Mouse (Mus musculus) intestine, postnatal 0 days (tissue): ENCODE measurements around the gene Asprv1. TPM values are rescaled to one million over a fixed set of nuclear protein-coding genes. Genes with fewer than 3 reads are reported as not detected.
A peak's percentile ranks its signal among the peaks of the same experiment; 100 is the strongest.

Source experiments
- ATAC-seq: fragments of 200-750 bp; cut with Nextera tagmentation; 2 replicates; pipeline ENCODE4 v1.8.0; 2017; ENCODE audit warnings: mild to moderate bottlenecking, moderate TSS enrichment, moderate library complexity
- H3K27ac ChIP-seq: fragments of 300-500 bp; sonication (generic); 2 replicates; pipeline ENCODE4 v1.5.1; 2014; ENCODE audit warnings: mild to moderate bottlenecking, low read depth, low read length, moderate library complexity
- H3K27me3 ChIP-seq: fragments of 300-500 bp; sonication (generic); replicated peaks from 2 replicates; pipeline ENCODE4 v1.6.1; 2014; ENCODE audit warnings: low read length, mixed read lengths; ENCODE audit not compliant: control insufficient read depth, insufficient read depth
- H3K36me3 ChIP-seq: fragments of 300-500 bp; sonication (generic); 2 replicates; pipeline ENCODE4 v1.6.1; 2014; ENCODE audit warnings: mild to moderate bottlenecking, moderate library complexity; ENCODE audit not compliant: control insufficient read depth, insufficient read depth
- H3K4me1 ChIP-seq: fragments of 300-500 bp; sonication (generic); replicated peaks from 2 replicates; pipeline ENCODE4 v1.6.1; 2014; ENCODE audit warnings: antibody characterized with exemption, low read length, mixed read lengths; ENCODE audit not compliant: control insufficient read depth, insufficient read depth
- H3K4me2 ChIP-seq: fragments of 300-500 bp; sonication (generic); replicated peaks from 2 replicates; pipeline ENCODE4 v1.6.1; 2014; ENCODE audit warnings: low read depth, mild to moderate bottlenecking, moderate library complexity
- H3K4me3 ChIP-seq: fragments of 300-500 bp; sonication (generic); 2 replicates; pipeline ENCODE4 v1.5.1; 2014; ENCODE audit warnings: low read depth, low read length
- H3K9ac ChIP-seq: fragments of 300-500 bp; sonication (generic); 2 replicates; pipeline ENCODE4 v1.6.1; 2014; ENCODE audit warnings: mild to moderate bottlenecking, low read depth, low read length
- H3K9me3 ChIP-seq: fragments of 300-500 bp; sonication (generic); 2 replicates; pipeline ENCODE4 v1.6.1; 2016; ENCODE audit warnings: mixed run types; ENCODE audit not compliant: control insufficient read depth
- CTCF ChIP-seq: sonication (generic); IDR thresholded peaks from 2 replicates; pipeline ENCODE4 v1.5.1; 2016; ENCODE audit warnings: low read depth, mild to moderate bottlenecking, control low read depth, antibody characterized with exemption, moderate library complexity
- WGBS: fragments of 180-500 bp; shearing (Covaris S2); extraction: QIAGEN DNeasy Blood & Tissue Kit; methylation state at CpG from one replicate; pipeline ENCODE4 v1.1.7; 2014; 5-methylcytosine and 5-hydroxymethylcytosine counted together
- polyA plus RNA-seq: library from polyadenylated mRNA; unstranded; fragments of >200 nt; fragmentation: Nextera tagmentation; extraction: Ambion mirVana; gene quantifications from 2 replicates; pipeline ENCODE4 v1.2.1, GENCODE M21; 2015

The Asprv1 gene
- polyA plus RNA-seq, 1 experiment from 2014 or later: 1.3 TPM

GRCm38 (mm10) chr6:86584296-86585015, 43.5 kb upstream of the Asprv1 start:
- H3K4me1 ChIP-seq: peaks cover 17% of the 10 kb centered on the region; the same call in 1 of the 2 replicates
- TF ChIP-seq CTCF: no peak
- H3K27me3 ChIP-seq: no peaks in the 10 kb centered on the region
- H3K4me3 ChIP-seq: peak overlapping the region; percentile 21; the same call in 1 of the 2 replicates
- peak overlapping the region; percentile 75 for H3K27ac ChIP-seq
- H3K9ac ChIP-seq: peak overlapping the region; percentile 46
- peak overlapping the region; percentile 60 for H3K4me2 ChIP-seq
- H3K9me3 ChIP-seq: no peaks in the 10 kb centered on the region
- no peaks in the 10 kb centered on the region for H3K36me3 ChIP-seq
- ATAC-seq: peak; percentile 4; the same call in 1 of the 2 replicates
- 36% methylated on average over 14 of the region's 14 CpGs for WGBS

- ATAC-seq: peak; percentile 74
- Histone ChIP-seq H3K9ac (peak overlapping the region; percentile 46), H3K4me3 (peak overlapping the region; percentile 21), H3K27ac (peak overlapping the region; percentile 75), H3K36me3 (no peaks in the 10 kb centered on the region), H3K9me3 (no peaks in the 10 kb centered on the region), H3K4me2 (peak overlapping the region; percentile 60), H3K27me3 (no peaks in the 10 kb centered on the region), H3K4me1 (peaks cover 17% of the 10 kb centered on the region; the same call in 1 of the 2 replicates)
- TF ChIP-seq CTCF: peak; percentile 18; the same call in 1 of the 2 replicates
- WGBS: 14% methylated on average over 16 of the region's 16 CpGs
Measured at GRCm38 (mm10) chr6:86585070-86585600, 42.8 kb upstream of the Asprv1 start.

- ATAC-seq: no peak
- H3K27ac ChIP-seq: no peak overlapping the region
- WGBS: 47% methylated on average over 5 of the region's 5 CpGs
Measured at GRCm38 (mm10) chr6:86586070-86586469, 41.9 kb upstream of the Asprv1 start.

GRCm38 (mm10) chr6:86588429-86588828, 39.5 kb upstream of the Asprv1 start:
- H3K27me3 ChIP-seq: no peaks in the 10 kb centered on the region
- H3K4me2 ChIP-seq: no peak overlapping the region
- H3K9ac ChIP-seq: 0 out of 2 replicates have a peak overlapping the region, but pooled peaks have one; percentile 22
- TF ChIP-seq CTCF: no peak
- no peak overlapping the region for H3K27ac ChIP-seq
- H3K4me1 ChIP-seq: peaks cover 13% of the 10 kb centered on the region; the same call in 1 of the 2 replicates
- no peaks in the 10 kb centered on the region for H3K9me3 ChIP-seq
- ATAC-seq: no peak
- H3K4me3 ChIP-seq: no peak overlapping the region
- no peaks in the 10 kb centered on the region for H3K36me3 ChIP-seq
- 34% methylated on average over 7 of the region's 7 CpGs for WGBS

More at GRCm38 (mm10) chr6:86586070-86586469, 41.9 kb upstream of the Asprv1 start:
- Histone ChIP-seq H3K27me3 (no peaks in the 10 kb centered on the region), H3K36me3 (no peaks in the 10 kb centered on the region), H3K4me2 (no peak overlapping the region), H3K9me3 (no peaks in the 10 kb centered on the region), H3K4me1 (peaks cover 13% of the 10 kb centered on the region; the same call in 1 of the 2 replicates), H3K4me3 (no peak overlapping the region), H3K9ac (no peak overlapping the region)
- TF ChIP-seq CTCF: no peak

GRCm38 (mm10) chr6:86593146-86593897, 34.6 kb upstream of the Asprv1 start:
- Histone ChIP-seq H3K4me3 (no peak overlapping the region), H3K36me3 (no peaks in the 10 kb centered on the region), H3K27me3 (no peaks in the 10 kb centered on the region), H3K9ac (no peak overlapping the region), H3K4me2 (no peak overlapping the region), H3K9me3 (no peaks in the 10 kb centered on the region), H3K27ac (no peak overlapping the region), H3K4me1 (0 out of 2 replicates have a peak, but pooled peaks cover 2% of the 10 kb centered on the region)
- whole genome bisulfite sequencing: 84% methylated on average over 10 of the region's 10 CpGs
- peak; percentile 44 for TF ChIP-seq CTCF
- no peak for ATAC-seq

- 0 out of 2 replicates have a peak, but pooled peaks cover 2% of the 10 kb centered on the region for H3K4me1 ChIP-seq
- no peaks in the 10 kb centered on the region for H3K36me3 ChIP-seq
- no peaks in the 10 kb centered on the region for H3K27me3 ChIP-seq
- WGBS: 21% methylated on average over 9 of the region's 9 CpGs
- peak overlapping the region; percentile 53 for H3K9ac ChIP-seq
- peak overlapping the region; percentile 89 for H3K27ac ChIP-seq
- ATAC-seq: peak; percentile 20; the same call in 1 of the 2 replicates
- TF ChIP-seq CTCF: no peak
- H3K4me2 ChIP-seq: peak overlapping the region; percentile 60
- peak overlapping the region; percentile 30 for H3K4me3 ChIP-seq
- no peaks in the 10 kb centered on the region for H3K9me3 ChIP-seq
Measured at GRCm38 (mm10) chr6:86594636-86595035, 33.3 kb upstream of the Asprv1 start.
